Mouse (Mus musculus): ENCODE results near the gene Ccdc24. TPM values are rescaled to one million over a fixed set of nuclear protein-coding genes. Genes with fewer than 3 reads are reported as not detected.

The Ccdc24 gene
- total and polyA plus RNA-seq, 3 experiments = 0.19 to 0.36 TPM; not detected in 1

DNA sequence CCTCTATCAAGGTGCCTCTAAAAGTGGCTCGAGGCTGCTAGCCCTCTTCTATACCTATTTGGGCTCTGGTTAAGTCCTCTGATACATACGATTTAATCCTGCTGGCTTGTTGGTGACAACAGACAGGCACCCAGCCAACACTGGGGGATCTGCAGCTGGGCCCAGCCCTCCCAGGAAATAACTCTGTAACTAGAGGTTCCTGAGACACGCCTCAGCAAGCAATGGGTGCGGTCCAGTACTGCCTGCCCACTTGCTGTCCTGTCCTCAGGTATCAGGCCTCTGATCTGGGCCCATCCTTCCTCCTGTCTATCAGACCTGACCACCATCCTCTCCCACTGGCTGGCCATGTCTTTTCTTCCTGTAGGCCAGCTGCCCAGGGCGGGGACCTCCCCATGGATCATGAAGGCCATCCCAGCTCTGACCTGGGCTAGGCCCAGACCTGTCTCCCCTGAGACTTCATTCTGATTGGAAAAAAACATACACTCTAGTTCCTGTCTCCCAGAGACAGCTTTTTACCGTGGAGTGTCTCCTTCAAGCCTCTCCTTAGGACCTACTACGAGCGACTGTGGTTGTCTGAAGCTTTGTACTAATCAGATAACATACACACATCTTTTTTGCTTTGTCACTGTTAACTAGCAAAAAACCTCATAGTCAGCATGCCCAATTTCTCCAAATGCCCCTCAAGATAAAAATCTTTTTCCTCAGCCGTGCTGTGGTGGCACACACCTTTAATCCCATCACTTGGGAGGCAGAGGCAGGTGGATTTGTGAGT lies 40.3 kb downstream of the Ccdc24 start:
- Histone ChIP-seq H3K9me3 (replicated peaks; ENCODE audit: insufficient read depth, low read length) (no peaks in the 10 kb centered on the region), H3K4me3 (ENCODE audit: control insufficient read depth in 1 of 2, insufficient read depth in 1 of 2, low read depth in 2 of 2, low read length in 2 of 2) (peak overlapping the region in 1 of 2 experiments; percentile 38; a peak in 3 of 4 replicates), H3K9ac (ENCODE audit: control insufficient read depth, low read depth, low read length, poor library complexity, severe bottlenecking) (0 out of 2 replicates have a peak overlapping the region, but pooled peaks have one; percentile 1), H3K27me3 (ENCODE audit: control insufficient read depth in 1 of 2, insufficient read depth in 2 of 2, low read length in 2 of 2) (no peaks in the 10 kb centered on the region), H3K27ac (ENCODE audit: control insufficient read depth, low read depth, low read length) (peak overlapping the region; percentile 54), H3K36me3 (ENCODE audit: control insufficient read depth in 1 of 2, insufficient read depth in 2 of 2, low read length in 2 of 2) (peaks cover 0 to 44% of the 10 kb centered on the region in 2 experiments; a peak in 2 of 4 replicates), H3K4me1 (ENCODE audit: control insufficient read depth in 1 of 2, insufficient read depth in 2 of 2, low read length in 2 of 2) (peaks cover 46 to 57% of the 10 kb centered on the region in 2 experiments), H3K79me2 (ENCODE audit: control insufficient read depth, insufficient read depth, low read length, poor library complexity) (peaks cover 3% of the 10 kb centered on the region; the same call in 1 of the 2 replicates)
- TF ChIP-seq ZNF384 (IDR thresholded peaks at IDR 0.05; ENCODE audit: low read depth, low read length) = no peak
- TF ChIP-seq CHD2 (IDR thresholded peaks at IDR 0.05; ENCODE audit: low read length) = no peak
- peak; percentile 82 for TF ChIP-seq TCF12 (IDR thresholded peaks at IDR 0.05; ENCODE audit: low read depth, low read length)
- 0 out of 2 replicates have a peak, but pooled peaks have one; percentile 15 for TF ChIP-seq MAZ (IDR thresholded peaks at IDR 0.05; ENCODE audit: low read depth, low read length)
- TF ChIP-seq RCOR1 (IDR thresholded peaks at IDR 0.05; ENCODE audit: low read depth, low read length) = 0 out of 2 replicates have a peak, but pooled peaks have one; percentile 6
- TF ChIP-seq MAFK (IDR thresholded peaks at IDR 0.05; ENCODE audit: borderline replicate concordance, low read depth, low read length) = peak; percentile 73
- peak; percentile 52 to 67; a peak in 3 of 4 replicates for TF ChIP-seq EP300 (IDR thresholded peaks at IDR 0.05; ENCODE audit: low read depth in 1 of 2, low read length in 2 of 2)
- no peak for TF ChIP-seq POLR2AphosphoS5 (IDR thresholded peaks at IDR 0.05; ENCODE audit: borderline replicate concordance, low read depth, low read length)
- TF ChIP-seq KAT2A (conservative IDR thresholded peaks at IDR 0.05; ENCODE audit: low read depth, low read length) = no peak
- TF ChIP-seq NRF1 (IDR thresholded peaks at IDR 0.05; ENCODE audit: insufficient read depth, low read depth, low read length, poor library complexity, severe bottlenecking) = no peak
- TF ChIP-seq MYC (IDR thresholded peaks at IDR 0.05; ENCODE audit: low read depth, low read length) = no peak
- peak; percentile 45 for TF ChIP-seq SIN3A (IDR thresholded peaks at IDR 0.05; ENCODE audit: low read length)
- peak; percentile 99 for TF ChIP-seq GABPA (IDR thresholded peaks at IDR 0.05; ENCODE audit: low read depth, low read length)
- TF ChIP-seq ETS1 (IDR thresholded peaks at IDR 0.05; ENCODE audit: low read depth, low read length) = peak; percentile 92
- TF ChIP-seq RAD21 (IDR thresholded peaks at IDR 0.05; ENCODE audit: low read depth, low read length) = no peak
- TF ChIP-seq SMC3 (IDR thresholded peaks at IDR 0.05; ENCODE audit: low read depth, low read length) = no peak
- TF ChIP-seq GATA1 (IDR thresholded peaks at IDR 0.05; ENCODE audit: low read depth, low read length) = peak; percentile 85
- TF ChIP-seq ELF1 (IDR thresholded peaks at IDR 0.05; ENCODE audit: low read depth, low read length) = no peak
- 0 out of 2 replicates have a peak, but pooled peaks have one; percentile 7 for TF ChIP-seq BHLHE40 (IDR thresholded peaks at IDR 0.05; ENCODE audit: borderline replicate concordance, low read depth, low read length)
- no peak for TF ChIP-seq HCFC1 (IDR thresholded peaks at IDR 0.05; ENCODE audit: low read depth, low read length)
- TF ChIP-seq MYB (IDR thresholded peaks at IDR 0.05; ENCODE audit: low read depth, low read length) = no peak
- 0 out of 2 replicates have a peak, but pooled peaks have one; percentile 28 for TF ChIP-seq TBP (IDR thresholded peaks at IDR 0.05; ENCODE audit: low read depth, low read length)
- TF ChIP-seq MAX (IDR thresholded peaks at IDR 0.05; ENCODE audit: low read length) = peak; percentile 14; the same call in 1 of the 2 replicates
- TF ChIP-seq ZKSCAN1 (IDR thresholded peaks at IDR 0.05; ENCODE audit: low read depth, low read length) = peak; percentile 96
- TF ChIP-seq ZMIZ1 (IDR thresholded peaks at IDR 0.05; ENCODE audit: low read depth, low read length) = no peak
- peak; percentile 84 for DNase-seq (ENCODE audit: low read depth, low spot score)

Measured in MEL (cell line).